Mouse (Mus musculus) heart, embryonic 13.5 days (tissue): ENCODE results near the gene Terf2ip. TPM values are rescaled to one million over a fixed set of nuclear protein-coding genes. Genes with fewer than 3 reads are reported as not detected.

Source experiments
- ATAC-seq: fragments of 200-750 bp; cut with Nextera tagmentation; 2 replicates; pipeline ENCODE4 v1.8.0; 2017; ENCODE audit warnings: moderate TSS enrichment; ENCODE audit not compliant: insufficient number of reproducible peaks, low FRiP score, low TSS enrichment; ENCODE audit errors: extremely low read depth
- H3K27ac ChIP-seq: fragments of 300-500 bp; sonication (generic); replicated peaks from 2 replicates; pipeline ENCODE4 v1.5.1; 2015; ENCODE audit warnings: moderate library complexity, mild to moderate bottlenecking, inconsistent platforms
- H3K27me3 ChIP-seq: fragments of 300-500 bp; sonication (generic); replicated peaks from 2 replicates; pipeline ENCODE4 v1.6.1; 2015; ENCODE audit warnings: mild to moderate bottlenecking, inconsistent platforms
- H3K36me3 ChIP-seq: fragments of 300-500 bp; sonication (generic); 2 replicates; pipeline ENCODE4 v1.6.1; 2015; ENCODE audit warnings: mild to moderate bottlenecking, inconsistent platforms
- H3K4me1 ChIP-seq: fragments of 300-500 bp; sonication (generic); 2 replicates; pipeline ENCODE4 v1.6.1; 2015; ENCODE audit warnings: inconsistent platforms
- H3K4me2 ChIP-seq: fragments of 300-500 bp; sonication (generic); 2 replicates; pipeline ENCODE4 v1.6.1; 2015; ENCODE audit warnings: inconsistent platforms, mild to moderate bottlenecking, moderate library complexity
- H3K4me3 ChIP-seq: fragments of 300-500 bp; sonication (generic); 2 replicates; pipeline ENCODE4 v1.5.1; 2015; ENCODE audit warnings: moderate library complexity, mild to moderate bottlenecking, inconsistent platforms
- H3K9ac ChIP-seq: fragments of 300-500 bp; sonication (generic); 2 replicates; pipeline ENCODE4 v1.6.1; 2015; ENCODE audit warnings: inconsistent platforms, mild to moderate bottlenecking, moderate library complexity
- H3K9me3 ChIP-seq: fragments of 300-500 bp; sonication (generic); 2 replicates; pipeline ENCODE4 v1.6.1; 2016; ENCODE audit warnings: inconsistent platforms
- WGBS: fragments of 180-500 bp; shearing (Covaris S2); methylation state at CpG from one replicate; pipeline ENCODE4 v1.1.7; 2015; ENCODE audit warnings: mixed read lengths; 5-methylcytosine and 5-hydroxymethylcytosine counted together
- polyA plus RNA-seq: library from polyadenylated mRNA; unstranded; fragments of >200 nt; fragmentation: Nextera tagmentation; extraction: Ambion mirVana; gene quantifications from 2 replicates; pipeline ENCODE4 v1.2.1, GENCODE M21; 2015

Terf2ip gene
- polyA plus RNA-seq, 1 experiment from 2014 or later = 17.2 TPM

- Histone ChIP-seq H3K36me3 (peaks cover 30% of the 10 kb centered on the region), H3K27me3 (no peaks in the 10 kb centered on the region), H3K4me2 (peak overlapping the region; percentile 77), H3K9me3 (no peaks in the 10 kb centered on the region), H3K4me3 (peak overlapping the region; percentile 84), H3K9ac (peak overlapping the region; percentile 89), H3K27ac (peak overlapping the region; percentile 84), H3K4me1 (peaks cover 27% of the 10 kb centered on the region)
- under 1% methylated on average over 40 of the region's 40 CpGs for WGBS
- ATAC-seq = peak; percentile 48
These were observed 631 bp downstream of the Terf2ip start for GRCm38 (mm10) chr8:112011816-112012242.

GRCm38 (mm10) chr8:112014936-112015335, 3.7 kb downstream of the Terf2ip start, which contains the start of gene Gm6793:
Gene Gm6793 (minus strand): TSS chr8:112015036.
- H3K9me3 ChIP-seq = no peaks in the 10 kb centered on the region

GRCm38 (mm10) chr8:112029455-112029854, 18.3 kb downstream of the Terf2ip start:
- H3K27ac ChIP-seq = no peak overlapping the region
- H3K9me3 ChIP-seq = no peaks in the 10 kb centered on the region
- no peak overlapping the region for H3K4me2 ChIP-seq
- WGBS = 68% methylated on average over 7 of the region's 7 CpGs
- no peaks in the 10 kb centered on the region for H3K4me1 ChIP-seq
- no peaks in the 10 kb centered on the region for H3K36me3 ChIP-seq
- no peaks in the 10 kb centered on the region for H3K27me3 ChIP-seq
- no peak for ATAC-seq
- H3K4me3 ChIP-seq = no peak overlapping the region
- no peak overlapping the region for H3K9ac ChIP-seq

More at GRCm38 (mm10) chr8:112014936-112015335, 3.7 kb downstream of the Terf2ip start, which contains the start of gene Gm6793:
- no peaks in the 10 kb centered on the region for H3K27me3 ChIP-seq
- H3K4me3 ChIP-seq = no peak within 1 kb of the TSS
- peaks cover 18% of the 10 kb centered on the region for H3K4me1 ChIP-seq
- no peak for ATAC-seq
- H3K36me3 ChIP-seq = peaks cover 49% of the 10 kb centered on the region
- H3K27ac ChIP-seq = no peak within 1 kb of the TSS
- no peak within 1 kb of the TSS for H3K4me2 ChIP-seq
- WGBS = 87% methylated on average over 11 of the region's 11 CpGs
- no peak within 1 kb of the TSS for H3K9ac ChIP-seq

GRCm38 (mm10) chr8:112030663-112031062, 19.5 kb downstream of the Terf2ip start:
- no peaks in the 10 kb centered on the region for H3K36me3 ChIP-seq
- no peak overlapping the region for H3K4me2 ChIP-seq
- H3K27me3 ChIP-seq = no peaks in the 10 kb centered on the region
- no peak overlapping the region for H3K9ac ChIP-seq
- H3K4me1 ChIP-seq = no peaks in the 10 kb centered on the region
- H3K27ac ChIP-seq = no peak overlapping the region
- 54% methylated on average over 6 of the region's 6 CpGs for WGBS
- H3K4me3 ChIP-seq = no peak overlapping the region
- H3K9me3 ChIP-seq = no peaks in the 10 kb centered on the region
- no peak for ATAC-seq

GRCm38 (mm10) chr8:112033071-112033470, 21.9 kb downstream of the Terf2ip start:
- Histone ChIP-seq H3K27me3 (no peaks in the 10 kb centered on the region), H3K27ac (no peak overlapping the region), H3K9ac (no peak overlapping the region), H3K9me3 (no peaks in the 10 kb centered on the region), H3K4me2 (no peak overlapping the region), H3K4me1 (no peaks in the 10 kb centered on the region), H3K36me3 (no peaks in the 10 kb centered on the region), H3K4me3 (no peak overlapping the region)
- WGBS = 60% methylated on average over 7 of the region's 7 CpGs
- ATAC-seq = no peak

- no peak for ATAC-seq
- 10% methylated on average over 8 of the region's 8 CpGs for WGBS
- Histone ChIP-seq H3K4me2 (no peak overlapping the region), H3K4me1 (no peaks in the 10 kb centered on the region), H3K9ac (no peak overlapping the region), H3K27me3 (no peaks in the 10 kb centered on the region), H3K4me3 (no peak overlapping the region), H3K9me3 (no peaks in the 10 kb centered on the region), H3K36me3 (no peaks in the 10 kb centered on the region), H3K27ac (no peak overlapping the region)
These were observed 23.4 kb downstream of the Terf2ip start for GRCm38 (mm10) chr8:112034603-112035002.

GRCm38 (mm10) chr8:112037521-112037920, 26.3 kb downstream of the Terf2ip start:
- Histone ChIP-seq H3K27ac (no peak overlapping the region), H3K27me3 (no peaks in the 10 kb centered on the region), H3K4me2 (no peak overlapping the region), H3K9me3 (no peaks in the 10 kb centered on the region), H3K9ac (no peak overlapping the region), H3K4me3 (no peak overlapping the region), H3K4me1 (no peaks in the 10 kb centered on the region), H3K36me3 (no peaks in the 10 kb centered on the region)
- ATAC-seq = no peak
- 67% methylated on average over 18 of the region's 18 CpGs for WGBS

GRCm38 (mm10) chr8:112045182-112045581, 34.0 kb downstream of the Terf2ip start:
- Histone ChIP-seq H3K27me3 (no peaks in the 10 kb centered on the region), H3K4me3 (no peak overlapping the region), H3K36me3 (no peaks in the 10 kb centered on the region)

GRCm38 (mm10) chr8:112045896-112046295, 34.7 kb downstream of the Terf2ip start:
- ATAC-seq = no peak; the same call in 1 of the 2 replicates
- no peaks in the 10 kb centered on the region for H3K27me3 ChIP-seq
- no peaks in the 10 kb centered on the region for H3K9me3 ChIP-seq
- H3K9ac ChIP-seq = no peak overlapping the region
- H3K4me3 ChIP-seq = no peak overlapping the region
- H3K36me3 ChIP-seq = no peaks in the 10 kb centered on the region
- 4% methylated on average over 7 of the region's 7 CpGs for WGBS
- H3K4me1 ChIP-seq = no peaks in the 10 kb centered on the region
- no peak overlapping the region for H3K4me2 ChIP-seq
- H3K27ac ChIP-seq = no peak overlapping the region

More at GRCm38 (mm10) chr8:112045182-112045581, 34.0 kb downstream of the Terf2ip start:
- Histone ChIP-seq H3K9me3 (no peaks in the 10 kb centered on the region), H3K4me1 (no peaks in the 10 kb centered on the region), H3K9ac (no peak overlapping the region), H3K27ac (no peak overlapping the region), H3K4me2 (no peak overlapping the region)
- no peak for ATAC-seq
- 70% methylated on average over 5 of the region's 5 CpGs for WGBS

GRCm38 (mm10) chr8:112048293-112048692, 37.1 kb downstream of the Terf2ip start:
- 61% methylated on average over 6 of the region's 6 CpGs for WGBS
- no peaks in the 10 kb centered on the region for H3K27me3 ChIP-seq
- no peak overlapping the region for H3K9ac ChIP-seq
- H3K9me3 ChIP-seq = no peaks in the 10 kb centered on the region
- H3K4me1 ChIP-seq = no peaks in the 10 kb centered on the region
- no peak for ATAC-seq
- H3K4me2 ChIP-seq = no peak overlapping the region
- H3K4me3 ChIP-seq = no peak overlapping the region
- no peak overlapping the region for H3K27ac ChIP-seq
- no peaks in the 10 kb centered on the region for H3K36me3 ChIP-seq

- Histone ChIP-seq H3K4me2 (no peak overlapping the region), H3K9ac (no peak overlapping the region), H3K4me3 (no peak overlapping the region), H3K36me3 (no peaks in the 10 kb centered on the region), H3K27ac (no peak overlapping the region), H3K9me3 (no peaks in the 10 kb centered on the region), H3K27me3 (no peaks in the 10 kb centered on the region), H3K4me1 (no peaks in the 10 kb centered on the region)
- WGBS = 71% methylated on average over 6 of the region's 6 CpGs
- no peak for ATAC-seq
These were observed 38.8 kb downstream of the Terf2ip start for GRCm38 (mm10) chr8:112049984-112050383.

GRCm38 (mm10) chr8:112051537-112051936, 40.3 kb downstream of the Terf2ip start:
- H3K9me3 ChIP-seq = no peaks in the 10 kb centered on the region
- H3K9ac ChIP-seq = no peak overlapping the region
- no peaks in the 10 kb centered on the region for H3K27me3 ChIP-seq
- no peak overlapping the region for H3K27ac ChIP-seq
- H3K36me3 ChIP-seq = no peaks in the 10 kb centered on the region
- no peak for ATAC-seq
- no peak overlapping the region for H3K4me3 ChIP-seq
- no peaks in the 10 kb centered on the region for H3K4me1 ChIP-seq
- WGBS = 62% methylated on average over 9 of the region's 9 CpGs
- no peak overlapping the region for H3K4me2 ChIP-seq
